Mouse (Mus musculus) intestine, postnatal 0 days (tissue): ENCODE measurements around the gene Zkscan3. TPM values are rescaled to one million over a fixed set of nuclear protein-coding genes. Genes with fewer than 3 reads are reported as not detected.
"Not testable (repeated sequence)": the region's sequence is repeated elsewhere in the genome, so short reads cannot be mapped to it uniquely, and the experiment has no call there.

Source experiments
- ATAC-seq: fragments of 200-750 bp; cut with Nextera tagmentation; 2 replicates; pipeline ENCODE4 v1.8.0; 2017; ENCODE audit warnings: mild to moderate bottlenecking, moderate TSS enrichment, moderate library complexity
- H3K27ac ChIP-seq: fragments of 300-500 bp; sonication (generic); 2 replicates; pipeline ENCODE4 v1.5.1; 2014; ENCODE audit warnings: mild to moderate bottlenecking, low read depth, low read length, moderate library complexity
- H3K27me3 ChIP-seq: fragments of 300-500 bp; sonication (generic); replicated peaks from 2 replicates; pipeline ENCODE4 v1.6.1; 2014; ENCODE audit warnings: low read length, mixed read lengths; ENCODE audit not compliant: control insufficient read depth, insufficient read depth
- H3K36me3 ChIP-seq: fragments of 300-500 bp; sonication (generic); 2 replicates; pipeline ENCODE4 v1.6.1; 2014; ENCODE audit warnings: mild to moderate bottlenecking, moderate library complexity; ENCODE audit not compliant: control insufficient read depth, insufficient read depth
- H3K4me1 ChIP-seq: fragments of 300-500 bp; sonication (generic); replicated peaks from 2 replicates; pipeline ENCODE4 v1.6.1; 2014; ENCODE audit warnings: antibody characterized with exemption, low read length, mixed read lengths; ENCODE audit not compliant: control insufficient read depth, insufficient read depth
- H3K4me2 ChIP-seq: fragments of 300-500 bp; sonication (generic); replicated peaks from 2 replicates; pipeline ENCODE4 v1.6.1; 2014; ENCODE audit warnings: low read depth, mild to moderate bottlenecking, moderate library complexity
- H3K4me3 ChIP-seq: fragments of 300-500 bp; sonication (generic); 2 replicates; pipeline ENCODE4 v1.5.1; 2014; ENCODE audit warnings: low read depth, low read length
- H3K9ac ChIP-seq: fragments of 300-500 bp; sonication (generic); 2 replicates; pipeline ENCODE4 v1.6.1; 2014; ENCODE audit warnings: mild to moderate bottlenecking, low read depth, low read length
- H3K9me3 ChIP-seq: fragments of 300-500 bp; sonication (generic); 2 replicates; pipeline ENCODE4 v1.6.1; 2016; ENCODE audit warnings: mixed run types; ENCODE audit not compliant: control insufficient read depth
- CTCF ChIP-seq: sonication (generic); IDR thresholded peaks from 2 replicates; pipeline ENCODE4 v1.5.1; 2016; ENCODE audit warnings: low read depth, mild to moderate bottlenecking, control low read depth, antibody characterized with exemption, moderate library complexity
- WGBS: fragments of 180-500 bp; shearing (Covaris S2); extraction: QIAGEN DNeasy Blood & Tissue Kit; methylation state at CpG from one replicate; pipeline ENCODE4 v1.1.7; 2014; 5-methylcytosine and 5-hydroxymethylcytosine counted together
- polyA plus RNA-seq: library from polyadenylated mRNA; unstranded; fragments of >200 nt; fragmentation: Nextera tagmentation; extraction: Ambion mirVana; gene quantifications from 2 replicates; pipeline ENCODE4 v1.2.1, GENCODE M21; 2015

The Zkscan3 gene
- polyA plus RNA-seq, 1 experiment from 2014 or later: 37.1 TPM

DNA sequence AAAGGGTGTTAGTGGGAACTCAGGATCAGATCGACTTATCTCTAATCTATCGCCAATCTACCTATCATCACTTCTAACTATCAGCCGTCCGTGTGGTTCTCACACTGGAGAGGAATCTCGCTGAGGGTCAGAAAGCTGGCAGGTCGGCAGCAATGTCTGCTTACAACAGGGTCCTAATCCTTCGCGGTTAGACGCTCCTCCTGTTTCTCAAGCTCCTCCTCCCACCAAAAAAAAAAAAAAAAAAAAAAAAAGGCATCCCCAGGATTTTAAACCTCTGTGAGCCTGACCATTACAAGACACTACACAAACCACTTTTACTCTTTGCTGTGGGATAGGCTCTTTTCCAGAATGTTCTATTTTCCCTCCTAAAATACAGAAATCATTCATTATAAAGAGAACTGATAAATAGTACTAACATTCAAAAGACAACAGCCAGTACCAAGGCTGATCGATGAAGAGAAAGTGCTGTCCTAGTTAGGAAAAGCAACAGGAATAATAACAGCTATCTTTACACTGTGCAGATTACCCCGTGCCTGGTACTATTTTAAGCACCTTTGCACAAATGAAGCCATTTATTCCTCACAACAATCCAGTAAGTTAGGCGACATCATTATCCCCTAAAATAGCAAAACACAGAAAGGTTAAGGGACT lies 794 bp downstream of the Zkscan3 start:
- Histone ChIP-seq H3K9me3 (no peaks in the 10 kb centered on the region), H3K36me3 (peaks cover 7% of the 10 kb centered on the region), H3K27me3 (no peaks in the 10 kb centered on the region), H3K4me1 (0 out of 2 replicates have a peak, but pooled peaks cover 5% of the 10 kb centered on the region), H3K4me2 (peak overlapping the region; percentile 67), H3K9ac (peak overlapping the region; percentile 84), H3K4me3 (peak overlapping the region; percentile 85), H3K27ac (peak overlapping the region; percentile 79)
- 5% methylated on average over 12 of the region's 12 CpGs for WGBS
- TF ChIP-seq CTCF: no peak
- peak; percentile 44; the same call in 1 of the 2 replicates for ATAC-seq

DNA sequence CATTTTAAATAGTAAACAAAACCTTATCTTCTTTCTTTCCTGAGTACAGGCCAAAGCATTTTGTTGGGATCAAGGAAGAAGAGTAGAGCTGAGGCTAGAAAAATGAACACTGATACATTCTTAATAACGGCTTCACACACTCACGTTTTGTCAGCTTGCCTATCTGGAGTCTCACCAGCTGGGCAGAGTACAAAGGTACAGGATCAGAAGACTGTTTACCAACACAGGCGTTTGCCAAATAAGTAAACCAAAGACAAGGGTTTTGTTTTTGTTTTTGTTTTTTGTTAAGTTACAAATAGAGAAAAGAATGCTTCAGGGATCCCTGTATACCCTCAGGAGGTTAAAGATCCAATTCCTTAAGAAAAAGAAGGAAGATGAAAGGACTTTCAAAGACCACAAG lies 1.4 kb downstream of the Zkscan3 start:
- Histone ChIP-seq H3K27ac (no peak overlapping the region), H3K4me1 (0 out of 2 replicates have a peak, but pooled peaks cover 5% of the 10 kb centered on the region), H3K4me2 (peak overlapping the region; percentile 67), H3K9ac (peak overlapping the region; percentile 28; the same call in 1 of the 2 replicates), H3K9me3 (no peaks in the 10 kb centered on the region), H3K36me3 (peaks cover 9% of the 10 kb centered on the region), H3K27me3 (no peaks in the 10 kb centered on the region), H3K4me3 (peak overlapping the region; percentile 85)
- 49% methylated on average over 3 of the region's 3 CpGs for WGBS
- TF ChIP-seq CTCF: no peak
- no peak for ATAC-seq

DNA sequence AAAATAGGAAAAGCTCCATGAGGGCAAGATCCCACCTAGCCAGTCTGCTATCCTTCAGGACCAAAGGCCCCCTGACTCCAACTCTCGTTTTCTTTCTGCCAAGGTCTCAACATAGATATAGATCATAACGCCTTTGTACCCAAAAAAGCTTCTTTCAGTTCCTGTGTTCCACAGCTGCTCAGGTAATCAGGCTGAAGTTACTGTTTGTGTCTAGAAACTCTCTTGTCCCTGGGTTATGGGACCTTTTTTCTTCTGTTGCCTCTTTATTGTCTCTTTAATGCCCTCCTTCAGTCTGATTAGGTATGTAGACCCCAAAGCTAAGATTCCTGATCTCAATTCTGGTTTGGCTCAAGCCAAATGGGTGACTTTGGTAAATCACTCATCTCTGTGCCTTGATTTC lies 5.1 kb downstream of the Zkscan3 start:
- Histone ChIP-seq H3K27me3 (no peaks in the 10 kb centered on the region), H3K9ac (no peak overlapping the region), H3K4me3 (no peak overlapping the region), H3K36me3 (peaks cover 36% of the 10 kb centered on the region), H3K9me3 (no peaks in the 10 kb centered on the region), H3K4me2 (no peak overlapping the region), H3K4me1 (0 out of 2 replicates have a peak, but pooled peaks cover 5% of the 10 kb centered on the region), H3K27ac (no peak overlapping the region)
- ATAC-seq: no peak
- TF ChIP-seq CTCF: no peak
- WGBS: 89% methylated on average over 2 of the region's 2 CpGs

DNA sequence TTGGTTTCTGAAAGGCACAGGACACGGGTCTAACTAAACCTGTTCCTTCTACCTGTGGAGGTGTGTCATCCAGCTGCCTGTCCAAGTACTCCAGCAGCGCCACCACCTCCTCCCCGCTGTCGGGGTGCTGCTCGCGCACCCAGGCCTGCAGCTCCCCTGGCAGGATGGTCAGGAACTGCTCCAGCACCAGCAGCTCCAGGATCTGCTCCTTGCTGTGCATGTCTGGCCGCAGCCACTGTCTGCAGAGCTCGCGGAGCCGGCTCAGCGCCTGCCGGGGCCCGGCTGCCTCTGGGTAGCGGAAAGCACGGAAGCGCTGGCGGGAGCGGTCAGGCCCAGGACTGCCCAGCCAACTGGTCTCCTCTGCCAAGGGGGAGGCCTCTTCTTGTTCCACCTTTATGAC lies 6.5 kb downstream of the Zkscan3 start:
- not testable (repeated sequence) for H3K27me3 ChIP-seq, H3K9ac ChIP-seq, H3K4me1 ChIP-seq, H3K4me3 ChIP-seq, H3K27ac ChIP-seq, H3K4me2 ChIP-seq, ATAC-seq, H3K9me3 ChIP-seq
- WGBS: 98% methylated on average over 18 of the region's 18 CpGs
- H3K36me3 ChIP-seq: peaks cover 49% of the 10 kb centered on the region

DNA sequence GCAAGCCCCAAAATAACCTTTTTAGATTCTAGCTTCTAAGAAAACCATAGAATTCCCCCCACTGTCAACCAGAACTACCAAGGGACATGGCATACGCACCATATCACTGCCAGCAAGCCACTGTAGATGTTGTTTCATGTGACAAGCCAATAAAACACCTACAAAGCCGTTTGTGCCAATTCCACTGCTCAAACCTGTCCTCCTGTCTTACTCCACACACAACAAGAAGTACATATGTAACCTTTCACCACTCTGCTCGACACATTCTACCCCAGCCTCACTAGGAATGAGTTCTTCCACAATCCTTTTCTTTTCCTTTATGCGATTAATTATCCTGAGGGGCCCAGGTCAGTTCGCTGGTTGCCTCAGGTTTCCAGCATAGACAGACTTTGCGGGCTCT lies 6.9 kb downstream of the Zkscan3 start:
- H3K9ac ChIP-seq: no peak overlapping the region
- H3K4me1 ChIP-seq: 0 out of 2 replicates have a peak, but pooled peaks cover 3% of the 10 kb centered on the region
- H3K36me3 ChIP-seq: peaks cover 53% of the 10 kb centered on the region
- ATAC-seq: no peak
- no peaks in the 10 kb centered on the region for H3K27me3 ChIP-seq
- no peak overlapping the region for H3K4me2 ChIP-seq
- TF ChIP-seq CTCF: no peak
- no peak overlapping the region for H3K4me3 ChIP-seq
- no peak overlapping the region for H3K27ac ChIP-seq
- H3K9me3 ChIP-seq: no peaks in the 10 kb centered on the region
- 88% methylated on average over 6 of the region's 6 CpGs for WGBS

DNA sequence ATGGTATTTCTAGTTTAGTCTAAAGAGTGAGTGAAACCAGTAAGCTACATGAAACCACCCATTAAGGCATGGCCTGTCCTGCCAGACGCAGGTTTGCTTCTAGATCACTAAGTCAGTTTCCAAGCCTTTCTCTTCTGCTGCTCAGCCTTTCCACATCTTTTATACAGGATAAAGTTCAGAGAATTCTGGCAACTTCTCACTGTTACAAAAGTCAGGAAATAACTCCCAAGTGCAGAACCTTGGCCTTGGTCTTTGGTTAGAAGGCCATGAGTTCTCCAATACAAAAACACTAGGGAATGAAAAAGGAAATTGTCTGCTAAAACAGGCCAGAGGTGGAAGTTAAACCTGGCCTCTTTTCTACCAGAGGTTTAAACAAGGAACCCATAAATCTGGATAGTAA lies 7.3 kb downstream of the Zkscan3 start:
- H3K9ac ChIP-seq: no peak overlapping the region
- 0 out of 2 replicates have a peak, but pooled peaks cover 3% of the 10 kb centered on the region for H3K4me1 ChIP-seq
- TF ChIP-seq CTCF: no peak
- no peak for ATAC-seq
- no peak overlapping the region for H3K4me3 ChIP-seq
- H3K9me3 ChIP-seq: no peaks in the 10 kb centered on the region
- no peaks in the 10 kb centered on the region for H3K27me3 ChIP-seq
- WGBS: 95% methylated on average over 1 of the region's 1 CpGs
- H3K27ac ChIP-seq: no peak overlapping the region
- H3K36me3 ChIP-seq: peaks cover 57% of the 10 kb centered on the region
- H3K4me2 ChIP-seq: no peak overlapping the region
